Mouse (Mus musculus): ENCODE results near the gene Ctcf. TPM values are rescaled to one million over a fixed set of nuclear protein-coding genes. Genes with fewer than 3 reads are reported as not detected.
A peak's percentile ranks its signal among the peaks of the same experiment; 100 is the strongest.

Ctcf gene
- polyA plus RNA-seq, 1 experiment from 2014 or later: 81.3 TPM

- Histone ChIP-seq H3K4me1 (ENCODE audit: control insufficient read depth, insufficient read depth, low read length) (peaks cover 11% of the 10 kb centered on the region), H3K4me3 (ENCODE audit: low read depth, low read length) (no peak overlapping the region), H3K4me2 (ENCODE audit: low read depth, low read length) (0 out of 2 replicates have a peak overlapping the region, but pooled peaks have one; percentile 18), H3K9ac (replicated peaks; ENCODE audit: low read depth, low read length) (no peak overlapping the region), H3K27me3 (ENCODE audit: control insufficient read depth, insufficient read depth, low read length) (peaks cover 7% of the 10 kb centered on the region), H3K36me3 (ENCODE audit: control insufficient read depth, insufficient read depth, low read length) (peaks cover 19% of the 10 kb centered on the region), H3K27ac (ENCODE audit: low read depth, low read length) (no peak overlapping the region), H3K9me3 (ENCODE audit: control insufficient read depth, low read length) (no peaks in the 10 kb centered on the region)
- no peak for ATAC-seq (ENCODE audit: low read depth)
- WGBS: 7% methylated on average over 20 of the region's 20 CpGs
These were observed 23.3 kb upstream of the Ctcf start for GRCm38 (mm10) chr8:105613037-105613436.

- Histone ChIP-seq H3K9ac (replicated peaks; ENCODE audit: low read depth, low read length) (peak overlapping the region; percentile 53), H3K27ac (ENCODE audit: low read depth, low read length) (no peak overlapping the region), H3K36me3 (ENCODE audit: control insufficient read depth, insufficient read depth, low read length) (peaks cover 26% of the 10 kb centered on the region), H3K27me3 (ENCODE audit: control insufficient read depth, insufficient read depth, low read length) (peaks cover 7% of the 10 kb centered on the region), H3K4me2 (ENCODE audit: low read depth, low read length) (peak overlapping the region; percentile 79), H3K4me1 (ENCODE audit: control insufficient read depth, insufficient read depth, low read length) (peaks cover 11% of the 10 kb centered on the region), H3K4me3 (ENCODE audit: low read depth, low read length) (peak overlapping the region; percentile 39), H3K9me3 (ENCODE audit: control insufficient read depth, low read length) (no peaks in the 10 kb centered on the region)
- peak; percentile 50; the same call in 1 of the 2 replicates for ATAC-seq (ENCODE audit: low read depth)
- under 1% methylated on average over 49 of the region's 50 CpGs for WGBS
These were observed 22.4 kb upstream of the Ctcf start for GRCm38 (mm10) chr8:105613830-105614511.

GRCm38 (mm10) chr8:105615942-105616341, 20.4 kb upstream of the Ctcf start:
- Histone ChIP-seq H3K4me3 (ENCODE audit: low read depth, low read length) (no peak overlapping the region), H3K27ac (ENCODE audit: low read depth, low read length) (no peak overlapping the region), H3K9ac (replicated peaks; ENCODE audit: low read depth, low read length) (no peak overlapping the region), H3K9me3 (ENCODE audit: control insufficient read depth, low read length) (no peaks in the 10 kb centered on the region), H3K4me1 (ENCODE audit: control insufficient read depth, insufficient read depth, low read length) (peaks cover 11% of the 10 kb centered on the region), H3K27me3 (ENCODE audit: control insufficient read depth, insufficient read depth, low read length) (peaks cover 7% of the 10 kb centered on the region), H3K4me2 (ENCODE audit: low read depth, low read length) (no peak overlapping the region), H3K36me3 (ENCODE audit: control insufficient read depth, insufficient read depth, low read length) (peaks cover 43% of the 10 kb centered on the region)
- WGBS: 89% methylated on average over 9 of the region's 9 CpGs
- ATAC-seq (ENCODE audit: low read depth): no peak

- 89% methylated on average over 21 of the region's 21 CpGs for WGBS
- no peak for ATAC-seq (ENCODE audit: low read depth)
- no peak overlapping the region for H3K4me2 ChIP-seq (ENCODE audit: low read depth, low read length)
- H3K27me3 ChIP-seq (ENCODE audit: control insufficient read depth, insufficient read depth, low read length): peaks cover 5% of the 10 kb centered on the region
- H3K4me3 ChIP-seq (ENCODE audit: low read depth, low read length): no peak overlapping the region
- H3K36me3 ChIP-seq (ENCODE audit: control insufficient read depth, insufficient read depth, low read length): peaks cover 50% of the 10 kb centered on the region
- H3K9ac ChIP-seq (replicated peaks; ENCODE audit: low read depth, low read length): no peak overlapping the region
- peaks cover 16% of the 10 kb centered on the region for H3K4me1 ChIP-seq (ENCODE audit: control insufficient read depth, insufficient read depth, low read length)
- H3K27ac ChIP-seq (ENCODE audit: low read depth, low read length): no peak overlapping the region
- H3K9me3 ChIP-seq (ENCODE audit: control insufficient read depth, low read length): no peaks in the 10 kb centered on the region
These were observed 18.7 kb upstream of the Ctcf start for GRCm38 (mm10) chr8:105617451-105618278.

- peaks cover 50% of the 10 kb centered on the region for H3K36me3 ChIP-seq (ENCODE audit: control insufficient read depth, insufficient read depth, low read length)
- no peak for ATAC-seq (ENCODE audit: low read depth)
- no peak overlapping the region for H3K27ac ChIP-seq (ENCODE audit: low read depth, low read length)
- WGBS: 96% methylated on average over 5 of the region's 5 CpGs
- H3K4me1 ChIP-seq (ENCODE audit: control insufficient read depth, insufficient read depth, low read length): peaks cover 18% of the 10 kb centered on the region
- H3K4me3 ChIP-seq (ENCODE audit: low read depth, low read length): no peak overlapping the region
- no peaks in the 10 kb centered on the region for H3K27me3 ChIP-seq (ENCODE audit: control insufficient read depth, insufficient read depth, low read length)
- H3K4me2 ChIP-seq (ENCODE audit: low read depth, low read length): no peak overlapping the region
- H3K9me3 ChIP-seq (ENCODE audit: control insufficient read depth, low read length): no peaks in the 10 kb centered on the region
- no peak overlapping the region for H3K9ac ChIP-seq (replicated peaks; ENCODE audit: low read depth, low read length)
These were observed 18.1 kb upstream of the Ctcf start for GRCm38 (mm10) chr8:105618279-105618634.

GRCm38 (mm10) chr8:105618892-105619591, 17.3 kb upstream of the Ctcf start:
- H3K27ac ChIP-seq (ENCODE audit: low read depth, low read length): no peak overlapping the region
- no peak for ATAC-seq (ENCODE audit: low read depth)
- 90% methylated on average over 19 of the region's 19 CpGs for WGBS
- no peaks in the 10 kb centered on the region for H3K9me3 ChIP-seq (ENCODE audit: control insufficient read depth, low read length)
- no peak overlapping the region for H3K4me3 ChIP-seq (ENCODE audit: low read depth, low read length)
- peaks cover 50% of the 10 kb centered on the region for H3K36me3 ChIP-seq (ENCODE audit: control insufficient read depth, insufficient read depth, low read length)
- H3K4me1 ChIP-seq (ENCODE audit: control insufficient read depth, insufficient read depth, low read length): peaks cover 13% of the 10 kb centered on the region
- no peaks in the 10 kb centered on the region for H3K27me3 ChIP-seq (ENCODE audit: control insufficient read depth, insufficient read depth, low read length)
- no peak overlapping the region for H3K9ac ChIP-seq (replicated peaks; ENCODE audit: low read depth, low read length)
- no peak overlapping the region for H3K4me2 ChIP-seq (ENCODE audit: low read depth, low read length)

- Histone ChIP-seq H3K9ac (replicated peaks; ENCODE audit: low read depth, low read length) (no peak overlapping the region), H3K36me3 (ENCODE audit: control insufficient read depth, insufficient read depth, low read length) (peaks cover 50% of the 10 kb centered on the region), H3K27me3 (ENCODE audit: control insufficient read depth, insufficient read depth, low read length) (no peaks in the 10 kb centered on the region), H3K27ac (ENCODE audit: low read depth, low read length) (no peak overlapping the region), H3K9me3 (ENCODE audit: control insufficient read depth, low read length) (no peaks in the 10 kb centered on the region), H3K4me3 (ENCODE audit: low read depth, low read length) (no peak overlapping the region), H3K4me1 (ENCODE audit: control insufficient read depth, insufficient read depth, low read length) (peaks cover 10% of the 10 kb centered on the region; the same call in 1 of the 2 replicates), H3K4me2 (ENCODE audit: low read depth, low read length) (no peak overlapping the region)
- whole genome bisulfite sequencing: 83% methylated on average over 19 of the region's 19 CpGs
- ATAC-seq (ENCODE audit: low read depth): no peak
These were observed 16.2 kb upstream of the Ctcf start for GRCm38 (mm10) chr8:105620211-105620610.

GRCm38 (mm10) chr8:105620946-105621720, 15.2 kb upstream of the Ctcf start:
- H3K4me1 ChIP-seq (ENCODE audit: control insufficient read depth, insufficient read depth, low read length): peaks cover 10% of the 10 kb centered on the region; the same call in 1 of the 2 replicates
- H3K9ac ChIP-seq (replicated peaks; ENCODE audit: low read depth, low read length): no peak overlapping the region; the same call in 1 of the 2 replicates
- H3K27ac ChIP-seq (ENCODE audit: low read depth, low read length): peak overlapping the region; percentile 45
- H3K4me2 ChIP-seq (ENCODE audit: low read depth, low read length): no peak overlapping the region
- peaks cover 50% of the 10 kb centered on the region for H3K36me3 ChIP-seq (ENCODE audit: control insufficient read depth, insufficient read depth, low read length)
- 91% methylated on average over 21 of the region's 21 CpGs for WGBS
- no peaks in the 10 kb centered on the region for H3K9me3 ChIP-seq (ENCODE audit: control insufficient read depth, low read length)
- H3K4me3 ChIP-seq (ENCODE audit: low read depth, low read length): no peak overlapping the region
- no peaks in the 10 kb centered on the region for H3K27me3 ChIP-seq (ENCODE audit: control insufficient read depth, insufficient read depth, low read length)
- ATAC-seq (ENCODE audit: low read depth): no peak

All from neural tube, embryonic 14.5 days (tissue).